Mouse (Mus musculus) kidney, postnatal 0 days (tissue): Measurements from ENCODE around the gene Phlpp1. TPM values are rescaled to one million over a fixed set of nuclear protein-coding genes. Genes with fewer than 3 reads are reported as not detected.
"Not testable (repeated sequence)": the region's sequence is repeated elsewhere in the genome, so short reads cannot be mapped to it uniquely, and the experiment has no call there.

Experiments
- ATAC-seq: fragments of 200-750 bp; cut with Nextera tagmentation; replicated peaks from 2 replicates; pipeline ENCODE4 v1.8.0; 2017; ENCODE audit warnings: low read depth, moderate number of reproducible peaks, moderate TSS enrichment, moderate library complexity; ENCODE audit not compliant: low FRiP score
- DNase-seq: peaks from one replicate; pipeline ENCODE4 v3.0.0-alpha.2; 2016; ENCODE audit warnings: low spot score
- H3K27ac ChIP-seq: fragments of 300-500 bp; sonication (generic); 2 replicates; pipeline ENCODE4 v1.5.1; 2014; ENCODE audit warnings: mild to moderate bottlenecking
- H3K27me3 ChIP-seq: fragments of 300-500 bp; sonication (generic); 2 replicates; pipeline ENCODE4 v1.6.1; 2014; ENCODE audit warnings: low read length, mixed read lengths; ENCODE audit not compliant: insufficient read depth
- H3K36me3 ChIP-seq: fragments of 300-500 bp; sonication (generic); 2 replicates; pipeline ENCODE4 v1.6.1; 2014; ENCODE audit warnings: low read length, mixed read lengths; ENCODE audit not compliant: insufficient read depth
- H3K4me1 ChIP-seq: fragments of 300-500 bp; sonication (generic); replicated peaks from 2 replicates; pipeline ENCODE4 v1.6.1; 2014; ENCODE audit warnings: antibody characterized with exemption, low read length, mixed read lengths; ENCODE audit not compliant: insufficient read depth
- H3K4me2 ChIP-seq: fragments of 300-500 bp; sonication (generic); 2 replicates; pipeline ENCODE4 v1.6.1; 2014; ENCODE audit warnings: mild to moderate bottlenecking, low read length, moderate library complexity, mixed read lengths
- H3K4me3 ChIP-seq: fragments of 300-500 bp; sonication (generic); replicated peaks from 2 replicates; pipeline ENCODE4 v1.5.1; 2014; ENCODE audit warnings: low read depth, low read length
- H3K9ac ChIP-seq: fragments of 300-500 bp; sonication (generic); 2 replicates; pipeline ENCODE4 v1.6.1; 2014; ENCODE audit warnings: low read depth, low read length
- H3K9me3 ChIP-seq: fragments of 300-500 bp; sonication (generic); replicated peaks from 2 replicates; pipeline ENCODE4 v1.6.1; 2016; ENCODE audit warnings: low read length, inconsistent platforms, mixed read lengths
- CTCF ChIP-seq: IDR thresholded peaks from 2 replicates; pipeline ENCODE4 v1.5.1; 2016; ENCODE audit warnings: antibody characterized with exemption, low read depth, mild to moderate bottlenecking, moderate library complexity
- WGBS: fragments of 180-500 bp; shearing (Covaris S2); extraction: QIAGEN DNeasy Blood & Tissue Kit; methylation state at CpG from one replicate; pipeline ENCODE4 v1.1.7; 2014; 5-methylcytosine and 5-hydroxymethylcytosine counted together
- polyA plus RNA-seq: library from polyadenylated mRNA; unstranded; fragments of >200 nt; fragmentation: Nextera tagmentation; extraction: Ambion mirVana; gene quantifications from 2 replicates; pipeline ENCODE4 v1.2.1, GENCODE M21; 2015

Phlpp1 gene
- polyA plus RNA-seq, 1 experiment from 2014 or later: 2.9 TPM

DNA sequence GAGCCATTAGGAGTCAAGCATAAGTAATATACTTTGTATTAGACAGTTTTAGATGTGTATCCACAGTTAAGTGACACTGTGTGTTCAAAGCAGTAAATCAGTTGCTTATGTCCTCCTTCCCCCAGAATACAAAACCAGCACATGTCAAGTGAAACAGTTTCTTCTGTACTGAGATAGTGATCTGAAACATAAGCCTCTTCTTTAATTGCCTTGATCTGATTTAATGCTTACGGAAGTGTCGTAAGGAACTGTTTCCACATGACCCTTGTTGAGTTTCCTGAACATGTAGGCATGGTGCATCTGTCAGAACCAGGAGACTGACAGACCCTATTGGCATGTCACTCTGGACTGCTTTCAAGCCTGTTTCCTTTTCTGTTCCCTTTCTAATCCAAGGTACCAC lies 118.0 kb downstream of the Phlpp1 start:
- WGBS: 35% methylated on average over 2 of the region's 2 CpGs
- Histone ChIP-seq H3K27me3 (no peaks in the 10 kb centered on the region), H3K4me1 (no peaks in the 10 kb centered on the region), H3K9me3 (no peaks in the 10 kb centered on the region), H3K27ac (no peak overlapping the region), H3K4me2 (no peak overlapping the region), H3K4me3 (no peak overlapping the region), H3K36me3 (no peaks in the 10 kb centered on the region), H3K9ac (no peak overlapping the region)
- ATAC-seq (0 out of 2 replicates have a peak, but pooled peaks have one; percentile 46), DNase-seq (peak; percentile 74)
- TF ChIP-seq CTCF: no peak

DNA sequence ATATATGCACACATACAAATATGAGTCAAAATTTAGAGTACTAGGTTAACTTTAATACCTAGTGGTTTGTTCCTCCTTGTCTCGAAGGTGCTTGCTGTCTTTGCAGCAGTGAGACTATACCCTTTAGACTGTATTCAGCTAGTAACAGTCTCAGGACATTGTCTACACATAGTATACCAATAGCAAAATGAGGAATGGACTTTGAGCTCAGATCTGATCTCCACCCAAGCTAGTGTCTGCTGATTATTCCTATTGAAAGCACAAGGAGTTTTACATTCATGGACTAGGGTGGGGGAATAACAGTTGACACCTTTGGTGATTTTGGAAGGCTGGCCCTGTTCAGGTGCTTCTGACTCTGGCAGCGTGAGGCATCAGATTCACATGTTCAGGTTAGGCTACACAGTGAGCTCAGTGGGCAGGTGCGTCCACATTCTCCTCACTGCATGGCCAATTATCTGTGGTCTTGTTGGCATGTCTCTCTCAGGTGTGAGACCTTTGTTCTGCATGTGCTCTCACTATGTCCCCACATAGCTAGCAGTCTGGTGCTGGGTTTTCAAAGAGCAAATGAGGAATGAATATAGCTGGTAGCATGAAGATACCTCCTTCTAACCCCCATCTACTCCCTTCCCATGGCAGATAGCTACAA lies 138.0 kb downstream of the Phlpp1 start:
- TF ChIP-seq CTCF: no peak
- ATAC-seq: no peak
- H3K4me1 ChIP-seq: no peaks in the 10 kb centered on the region
- 93% methylated on average over 3 of the region's 3 CpGs for WGBS
- DNase-seq: no peak
- H3K9ac ChIP-seq: no peak overlapping the region
- no peaks in the 10 kb centered on the region for H3K36me3 ChIP-seq
- H3K4me2 ChIP-seq: no peak overlapping the region
- no peak overlapping the region for H3K4me3 ChIP-seq
- no peak overlapping the region for H3K27ac ChIP-seq
- H3K27me3 ChIP-seq: no peaks in the 10 kb centered on the region
- H3K9me3 ChIP-seq: no peaks in the 10 kb centered on the region

DNA sequence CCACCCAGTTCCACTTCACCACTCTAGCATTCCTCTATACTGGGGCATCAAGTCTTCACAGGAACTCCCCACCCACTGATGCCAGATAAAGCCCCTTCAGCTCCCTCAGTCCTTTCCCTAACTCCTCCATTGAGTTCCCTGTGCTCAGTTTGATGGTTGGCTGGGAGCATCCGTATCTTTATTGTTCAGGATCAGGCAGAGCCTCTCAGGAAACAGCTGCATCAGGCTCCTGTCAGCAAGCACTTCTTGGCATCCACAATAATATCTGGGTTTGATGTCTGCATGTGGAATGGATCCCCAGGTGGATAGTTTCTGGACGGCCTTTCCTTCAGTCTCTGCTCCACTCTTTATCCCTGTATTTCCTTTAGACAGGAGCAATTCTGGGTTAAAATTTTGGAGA lies 138.7 kb downstream of the Phlpp1 start:
- ATAC-seq: no peak
- H3K9me3 ChIP-seq: no peaks in the 10 kb centered on the region

DNA sequence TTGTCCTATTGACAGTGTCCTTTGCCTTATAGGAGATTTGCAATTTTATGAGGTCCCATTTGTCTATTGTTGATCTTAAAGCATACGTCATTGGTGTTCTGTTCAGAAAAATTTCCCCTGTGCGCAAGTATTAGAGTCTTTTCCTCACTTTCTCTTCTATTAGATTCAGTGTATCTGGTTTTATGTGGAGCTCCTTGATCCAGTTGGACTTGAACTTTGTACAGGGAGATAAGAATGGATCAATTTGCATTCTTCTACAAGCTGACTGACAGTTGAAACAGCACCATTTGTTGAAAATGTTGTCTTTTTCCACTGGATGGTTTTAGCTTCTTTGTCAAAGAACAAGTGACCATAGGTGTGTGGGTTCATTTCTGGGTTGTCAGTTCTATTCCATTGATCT lies 140.3 kb downstream of the Phlpp1 start:
- not testable (repeated sequence) for DNase-seq, H3K4me1 ChIP-seq, H3K4me2 ChIP-seq, H3K36me3 ChIP-seq, H3K9ac ChIP-seq, H3K4me3 ChIP-seq, ATAC-seq, H3K27me3 ChIP-seq, H3K27ac ChIP-seq, H3K9me3 ChIP-seq
- WGBS: 96% methylated on average over 2 of the region's 2 CpGs

More for the DNA sequence above, 138.7 kb downstream of the Phlpp1 start:
- Histone ChIP-seq H3K4me2 (no peak overlapping the region), H3K36me3 (no peaks in the 10 kb centered on the region), H3K27ac (no peak overlapping the region), H3K9ac (no peak overlapping the region), H3K4me1 (no peaks in the 10 kb centered on the region), H3K4me3 (no peak overlapping the region), H3K27me3 (no peaks in the 10 kb centered on the region)
- DNase-seq: no peak
- WGBS: 77% methylated on average over 2 of the region's 2 CpGs
- TF ChIP-seq CTCF: no peak

DNA sequence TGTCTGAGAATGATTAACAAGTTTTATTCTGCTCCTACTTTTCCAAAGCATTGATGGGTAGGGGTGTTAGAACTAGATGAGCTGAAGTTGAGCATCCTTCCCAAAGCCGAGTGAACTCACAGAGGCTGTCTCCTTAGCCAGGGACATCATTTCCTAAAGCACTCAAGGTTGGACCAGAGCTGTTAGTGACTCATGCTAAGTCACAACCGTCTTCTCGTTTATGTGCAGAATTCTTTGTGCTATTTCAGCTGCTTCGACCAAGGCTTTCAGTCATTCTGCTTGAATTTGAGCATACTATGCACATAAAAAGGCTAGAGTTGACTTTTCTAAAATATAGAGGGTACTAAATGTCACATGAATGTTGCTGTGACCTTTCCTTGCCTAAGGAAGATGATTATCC lies 142.9 kb downstream of the Phlpp1 start:
- Histone ChIP-seq H3K9me3 (no peaks in the 10 kb centered on the region), H3K4me3 (no peak overlapping the region), H3K27ac (no peak overlapping the region), H3K27me3 (no peaks in the 10 kb centered on the region), H3K4me2 (no peak overlapping the region), H3K4me1 (no peaks in the 10 kb centered on the region), H3K9ac (no peak overlapping the region), H3K36me3 (0 out of 2 replicates have a peak, but pooled peaks cover 1% of the 10 kb centered on the region)
- TF ChIP-seq CTCF: no peak
- ATAC-seq: no peak
- DNase-seq: no peak
- WGBS: 78% methylated on average over 4 of the region's 4 CpGs

DNA sequence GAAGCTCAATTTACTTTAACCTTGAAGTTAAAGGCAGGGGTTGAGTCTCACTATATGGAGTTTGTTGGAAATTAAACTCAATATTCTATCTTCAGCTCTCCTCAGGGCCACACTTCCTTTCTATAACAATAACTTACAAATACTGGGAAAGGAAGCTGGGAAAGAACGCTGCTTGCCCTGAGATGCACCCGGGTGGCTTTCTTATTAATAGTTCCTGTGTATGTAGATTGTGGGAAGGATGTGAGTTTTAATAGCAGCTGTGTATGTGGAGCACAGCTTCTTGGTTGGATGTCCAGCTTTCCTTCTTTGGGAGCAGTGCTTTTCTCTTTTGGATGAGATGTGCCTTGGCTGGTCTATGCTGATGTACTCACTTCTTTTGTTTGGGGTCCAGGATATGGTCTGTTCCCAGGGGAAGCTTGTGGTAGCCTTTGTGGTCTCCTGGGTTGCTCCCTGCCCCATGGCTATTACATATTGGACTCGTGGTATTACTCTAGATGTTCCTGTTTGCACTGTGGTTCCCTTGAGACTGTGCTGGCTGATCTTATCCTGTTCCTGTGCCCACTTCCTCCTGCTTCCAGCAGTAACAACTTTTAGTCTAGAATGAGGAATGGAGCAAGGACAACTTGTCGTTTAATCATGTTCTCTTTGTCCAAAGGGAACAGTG lies 145.2 kb downstream of the Phlpp1 start:
- Histone ChIP-seq H3K4me2 (no peak overlapping the region), H3K4me3 (no peak overlapping the region), H3K27me3 (no peaks in the 10 kb centered on the region), H3K9me3 (no peaks in the 10 kb centered on the region), H3K27ac (peak overlapping the region; percentile 42), H3K4me1 (no peaks in the 10 kb centered on the region), H3K9ac (no peak overlapping the region), H3K36me3 (0 out of 2 replicates have a peak, but pooled peaks cover 3% of the 10 kb centered on the region)
- TF ChIP-seq CTCF: no peak
- peak; percentile 27 for DNase-seq
- 71% methylated on average over 4 of the region's 4 CpGs for WGBS
- ATAC-seq: no peak
